Mouse (Mus musculus) intestine, postnatal 0 days (tissue): ENCODE results near the gene Npb. TPM values are rescaled to one million over a fixed set of nuclear protein-coding genes. Genes with fewer than 3 reads are reported as not detected.
"Not testable (repeated sequence)": the region's sequence is repeated elsewhere in the genome, so short reads cannot be mapped to it uniquely, and the experiment has no call there.

ENCODE experiments used
- ATAC-seq: fragments of 200-750 bp; cut with Nextera tagmentation; 2 replicates; pipeline ENCODE4 v1.8.0; 2017; ENCODE audit warnings: mild to moderate bottlenecking, moderate TSS enrichment, moderate library complexity
- H3K27ac ChIP-seq: fragments of 300-500 bp; sonication (generic); 2 replicates; pipeline ENCODE4 v1.5.1; 2014; ENCODE audit warnings: mild to moderate bottlenecking, low read depth, low read length, moderate library complexity
- H3K27me3 ChIP-seq: fragments of 300-500 bp; sonication (generic); replicated peaks from 2 replicates; pipeline ENCODE4 v1.6.1; 2014; ENCODE audit warnings: low read length, mixed read lengths; ENCODE audit not compliant: control insufficient read depth, insufficient read depth
- H3K36me3 ChIP-seq: fragments of 300-500 bp; sonication (generic); 2 replicates; pipeline ENCODE4 v1.6.1; 2014; ENCODE audit warnings: mild to moderate bottlenecking, moderate library complexity; ENCODE audit not compliant: control insufficient read depth, insufficient read depth
- H3K4me1 ChIP-seq: fragments of 300-500 bp; sonication (generic); replicated peaks from 2 replicates; pipeline ENCODE4 v1.6.1; 2014; ENCODE audit warnings: antibody characterized with exemption, low read length, mixed read lengths; ENCODE audit not compliant: control insufficient read depth, insufficient read depth
- H3K4me2 ChIP-seq: fragments of 300-500 bp; sonication (generic); replicated peaks from 2 replicates; pipeline ENCODE4 v1.6.1; 2014; ENCODE audit warnings: low read depth, mild to moderate bottlenecking, moderate library complexity
- H3K4me3 ChIP-seq: fragments of 300-500 bp; sonication (generic); 2 replicates; pipeline ENCODE4 v1.5.1; 2014; ENCODE audit warnings: low read depth, low read length
- H3K9ac ChIP-seq: fragments of 300-500 bp; sonication (generic); 2 replicates; pipeline ENCODE4 v1.6.1; 2014; ENCODE audit warnings: mild to moderate bottlenecking, low read depth, low read length
- H3K9me3 ChIP-seq: fragments of 300-500 bp; sonication (generic); 2 replicates; pipeline ENCODE4 v1.6.1; 2016; ENCODE audit warnings: mixed run types; ENCODE audit not compliant: control insufficient read depth
- CTCF ChIP-seq: sonication (generic); IDR thresholded peaks from 2 replicates; pipeline ENCODE4 v1.5.1; 2016; ENCODE audit warnings: low read depth, mild to moderate bottlenecking, control low read depth, antibody characterized with exemption, moderate library complexity
- WGBS: fragments of 180-500 bp; shearing (Covaris S2); extraction: QIAGEN DNeasy Blood & Tissue Kit; methylation state at CpG from one replicate; pipeline ENCODE4 v1.1.7; 2014; 5-methylcytosine and 5-hydroxymethylcytosine counted together
- polyA plus RNA-seq: library from polyadenylated mRNA; unstranded; fragments of >200 nt; fragmentation: Nextera tagmentation; extraction: Ambion mirVana; gene quantifications from 2 replicates; pipeline ENCODE4 v1.2.1, GENCODE M21; 2015

Npb gene
- 3.4 and 3.5 TPM in 2 replicates for polyA plus RNA-seq

DNA sequence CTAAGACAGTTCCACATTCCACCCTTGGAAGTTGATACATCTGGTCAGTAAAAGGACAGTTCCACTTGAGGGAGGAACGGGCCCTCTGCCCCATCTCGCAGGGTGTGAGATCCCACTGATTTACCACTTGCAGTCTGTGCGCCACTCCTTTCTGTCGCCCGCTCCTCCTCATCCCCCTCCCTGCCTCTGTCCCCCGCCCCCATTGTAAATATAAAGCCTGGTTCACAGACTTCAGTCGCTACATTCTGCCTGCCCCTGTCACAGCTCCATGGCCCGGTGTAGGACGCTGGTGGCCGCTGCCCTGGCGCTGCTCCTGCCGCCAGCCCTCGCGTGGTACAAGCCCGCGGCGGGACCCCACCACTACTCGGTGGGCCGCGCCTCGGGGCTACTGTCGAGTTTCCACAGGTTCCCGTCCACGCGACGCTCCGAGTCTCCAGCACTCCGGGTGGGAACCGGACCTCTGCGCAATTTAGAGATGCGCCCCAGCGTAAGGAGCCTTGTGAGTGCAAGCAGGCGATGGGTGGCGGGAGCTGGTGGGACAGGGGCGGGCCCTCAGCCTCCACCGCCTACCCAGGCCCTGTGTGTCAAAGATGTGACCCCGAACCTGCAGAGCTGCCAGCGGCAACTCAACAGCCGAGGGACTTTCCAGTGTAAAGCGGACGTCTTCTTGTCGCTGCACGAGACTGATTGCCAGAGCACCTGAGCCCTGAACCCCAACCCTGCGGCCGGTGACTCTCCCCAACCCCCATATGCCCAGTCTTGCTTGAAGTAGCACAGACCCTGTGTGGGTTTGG lies at the start of gene Npb:
TSS of gene Npb (plus strand) at position 237 of the 794 bp plus-strand sequence.
- Histone ChIP-seq H3K36me3 (peaks cover 53% of the 10 kb centered on the region), H3K4me1 (no peaks in the 10 kb centered on the region; the same call in 1 of the 2 replicates), H3K27me3 (no peaks in the 10 kb centered on the region), H3K4me2 (peak within 1 kb of the TSS; percentile 59), H3K4me3 (peak within 1 kb of the TSS; percentile 14; the same call in 1 of the 2 replicates), H3K9ac (peak within 1 kb of the TSS; percentile 27; the same call in 1 of the 2 replicates), H3K9me3 (no peaks in the 10 kb centered on the region), H3K27ac (no peak within 1 kb of the TSS)
- WGBS: 5% methylated on average over 45 of the region's 45 CpGs
- TF ChIP-seq CTCF: no peak
- peak; percentile 25; the same call in 1 of the 2 replicates for ATAC-seq

- H3K36me3 ChIP-seq: peaks cover 50% of the 10 kb centered on the region
- WGBS: 90% methylated on average over 6 of the region's 6 CpGs
- not testable (repeated sequence) for H3K4me1 ChIP-seq, H3K4me3 ChIP-seq, H3K9ac ChIP-seq, H3K9me3 ChIP-seq, H3K27me3 ChIP-seq, ATAC-seq, H3K27ac ChIP-seq, H3K4me2 ChIP-seq
- peak; percentile 26 for TF ChIP-seq CTCF
Observed at GRCm38 (mm10) chr11:120558843-120559242, 49.4 kb upstream of the Npb start.

GRCm38 (mm10) chr11:120560952-120561728 lies 47.1 kb upstream of the Npb start:
- H3K4me2 ChIP-seq: no peak overlapping the region
- 90% methylated on average over 13 of the region's 13 CpGs for WGBS
- no peak for TF ChIP-seq CTCF
- H3K4me1 ChIP-seq: no peaks in the 10 kb centered on the region
- no peaks in the 10 kb centered on the region for H3K9me3 ChIP-seq
- no peaks in the 10 kb centered on the region for H3K27me3 ChIP-seq
- no peak overlapping the region for H3K4me3 ChIP-seq
- ATAC-seq: no peak
- H3K36me3 ChIP-seq: peaks cover 72% of the 10 kb centered on the region
- peak overlapping the region; percentile 50 for H3K27ac ChIP-seq
- H3K9ac ChIP-seq: no peak overlapping the region

- H3K27me3 ChIP-seq: no peaks in the 10 kb centered on the region
- no peak overlapping the region for H3K9ac ChIP-seq
- H3K4me1 ChIP-seq: 0 out of 2 replicates have a peak, but pooled peaks cover under 1% of the 10 kb centered on the region
- no peak overlapping the region for H3K4me2 ChIP-seq
- H3K9me3 ChIP-seq: no peaks in the 10 kb centered on the region
- ATAC-seq: no peak
- H3K27ac ChIP-seq: no peak overlapping the region
- no peak for TF ChIP-seq CTCF
- WGBS: 91% methylated on average over 13 of the region's 13 CpGs
- H3K4me3 ChIP-seq: no peak overlapping the region
- H3K36me3 ChIP-seq: peaks cover 90% of the 10 kb centered on the region
Observed at GRCm38 (mm10) chr11:120562949-120563348, 45.3 kb upstream of the Npb start.

GRCm38 (mm10) chr11:120565114-120565513 lies 43.2 kb upstream of the Npb start:
- ATAC-seq: no peak
- H3K9me3 ChIP-seq: no peaks in the 10 kb centered on the region
- 0 out of 2 replicates have a peak, but pooled peaks cover 4% of the 10 kb centered on the region for H3K4me1 ChIP-seq
- 67% methylated on average over 9 of the region's 9 CpGs for WGBS
- H3K36me3 ChIP-seq: peaks cover 95% of the 10 kb centered on the region
- no peak overlapping the region for H3K4me2 ChIP-seq
- H3K4me3 ChIP-seq: no peak overlapping the region
- H3K27me3 ChIP-seq: no peaks in the 10 kb centered on the region
- H3K9ac ChIP-seq: no peak overlapping the region
- no peak for TF ChIP-seq CTCF
- H3K27ac ChIP-seq: 0 out of 2 replicates have a peak overlapping the region, but pooled peaks have one; percentile 21

DNA sequence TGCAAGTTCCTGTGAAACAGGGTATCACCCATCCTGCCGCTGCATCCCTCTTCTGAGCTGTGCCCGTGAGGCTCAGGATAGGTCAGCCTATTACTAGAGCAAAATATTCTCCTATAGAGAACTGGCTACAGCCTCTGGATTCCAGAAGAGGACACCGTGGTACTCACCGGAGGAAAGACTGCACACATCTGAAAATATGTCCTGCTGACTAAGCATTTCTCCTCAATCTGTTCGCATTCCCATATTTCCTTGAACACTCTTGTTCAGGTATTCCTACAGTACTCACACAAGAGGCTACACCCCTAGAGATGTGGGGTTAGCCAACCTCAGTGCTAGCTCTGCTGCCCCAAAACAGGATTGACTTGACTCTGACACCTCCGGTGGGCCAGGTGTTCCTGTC lies 40.0 kb upstream of the Npb start:
- WGBS: 83% methylated on average over 6 of the region's 6 CpGs
- Histone ChIP-seq H3K36me3 (peaks cover 77% of the 10 kb centered on the region), H3K27me3 (no peaks in the 10 kb centered on the region), H3K9me3 (no peaks in the 10 kb centered on the region), H3K9ac (0 out of 2 replicates have a peak overlapping the region, but pooled peaks have one; percentile 11), H3K4me1 (0 out of 2 replicates have a peak, but pooled peaks cover 7% of the 10 kb centered on the region), H3K27ac (peak overlapping the region; percentile 54), H3K4me3 (no peak overlapping the region), H3K4me2 (peak overlapping the region; percentile 38; the same call in 1 of the 2 replicates)
- ATAC-seq: no peak
- TF ChIP-seq CTCF: no peak
